Mouse (Mus musculus) heart, embryonic 16.5 days (tissue): ENCODE measurements around the gene Wipi1. TPM values are rescaled to one million over a fixed set of nuclear protein-coding genes. Genes with fewer than 3 reads are reported as not detected.

Source experiments
- polyA plus RNA-seq: library from polyadenylated mRNA; unstranded; fragments of >200 nt; fragmentation: Nextera tagmentation; extraction: Ambion mirVana; gene quantifications from 2 replicates; pipeline ENCODE4 v1.2.1, GENCODE M21; 2015

Wipi1 gene
- polyA plus RNA-seq, 1 experiment from 2014 or later, result 55.3 TPM

Other genes starting within 250 kb of the Wipi1 start
- 20.7 and 21.6 TPM in 2 replicates for gene Gna13, start 249.1 kb downstream of the Wipi1 start, polyA plus RNA-seq
- not detected in 2 replicates for gene 9930022D16Rik, start 198.1 kb downstream of the Wipi1 start, polyA plus RNA-seq
- 34.9 and 39.8 TPM in 2 replicates for gene Amz2, start 186.0 kb downstream of the Wipi1 start, polyA plus RNA-seq
- 3.6 TPM in 2 replicates for gene Arsg, start 138.6 kb downstream of the Wipi1 start, polyA plus RNA-seq
- 5.2 and 7.0 TPM in 2 replicates for gene Slc16a6, start 138.4 kb downstream of the Wipi1 start, polyA plus RNA-seq
- gene Prkar1a, start 37.4 kb upstream of the Wipi1 start, polyA plus RNA-seq, result 455 and 485 TPM in 2 replicates
- 3.1 and 3.4 TPM in 2 replicates for gene Fam20a, start 110.3 kb upstream of the Wipi1 start, polyA plus RNA-seq
- gene 1700012B07Rik, start 216.1 kb upstream of the Wipi1 start, polyA plus RNA-seq, result not detected in 2 replicates